Mouse (Mus musculus) brown adipose tissue, adult 24 weeks (tissue): ENCODE measurements around the gene Chrna3. TPM values are rescaled to one million over a fixed set of nuclear protein-coding genes. Genes with fewer than 3 reads are reported as not detected.

Experiments used
- H3K27ac ChIP-seq: fragments of 200-500 bp; replicated peaks from 2 replicates; pipeline ENCODE4 v1.5.1; 2012; ENCODE audit warnings: low read depth, mild to moderate bottlenecking, low read length
- H3K4me1 ChIP-seq: fragments of 200-500 bp; 2 replicates; pipeline ENCODE4 v1.6.1; 2012; ENCODE audit warnings: low read length, mixed read lengths; ENCODE audit not compliant: control insufficient read depth, insufficient read depth, insufficient read length
- H3K4me3 ChIP-seq: fragments of 200-500 bp; 2 replicates; pipeline ENCODE4 v1.5.1; 2012; ENCODE audit warnings: low read depth, mild to moderate bottlenecking, low read length, moderate library complexity; ENCODE audit not compliant: insufficient read depth
- polyA plus RNA-seq: library from polyadenylated mRNA; stranded (reverse); fragments of >200 nt; gene quantifications from 2 replicates; pipeline ENCODE4 v1.2.4, GENCODE M21; 2012; ENCODE audit not compliant: missing spikeins, insufficient read depth, insufficient read length

Chrna3 gene
- polyA plus RNA-seq, 1 experiment, result not detected

DNA sequence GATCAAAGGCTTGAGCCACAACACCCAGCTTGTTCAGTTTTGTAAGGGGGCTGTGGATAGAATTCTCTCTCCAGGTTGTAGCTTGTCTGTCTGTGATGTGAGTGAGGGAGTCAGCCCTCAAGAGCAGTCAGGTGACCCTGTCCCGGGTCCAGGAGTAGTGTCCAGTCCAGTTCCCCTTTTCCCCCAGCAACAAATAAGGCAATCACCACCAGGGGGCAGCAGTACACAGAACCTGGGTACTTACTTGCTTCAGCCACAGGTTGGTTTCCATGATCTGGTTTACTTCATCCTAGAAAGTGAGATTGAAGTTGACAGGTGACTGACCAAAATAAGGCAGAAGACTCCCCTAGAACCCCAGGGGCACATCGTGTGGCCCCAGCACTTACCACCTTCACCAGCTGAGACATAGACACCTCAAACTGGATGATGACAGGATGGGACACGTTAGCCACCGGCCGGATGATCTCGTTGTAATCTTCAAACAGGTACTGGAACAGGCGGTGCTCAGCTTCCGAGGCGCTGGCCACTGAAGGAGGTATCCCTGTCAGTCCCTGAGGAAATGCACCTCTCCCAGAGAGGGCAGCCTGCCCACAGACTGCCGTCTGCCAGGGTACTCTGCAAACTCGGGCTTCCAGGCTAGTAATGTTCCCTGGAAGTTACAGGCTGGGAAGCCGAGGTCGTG, 2.3 kb downstream of the Chrna3 start:
- Histone ChIP-seq H3K4me3 (no peak overlapping the region), H3K4me1 (no peaks in the 10 kb centered on the region), H3K27ac (no peak overlapping the region)

DNA sequence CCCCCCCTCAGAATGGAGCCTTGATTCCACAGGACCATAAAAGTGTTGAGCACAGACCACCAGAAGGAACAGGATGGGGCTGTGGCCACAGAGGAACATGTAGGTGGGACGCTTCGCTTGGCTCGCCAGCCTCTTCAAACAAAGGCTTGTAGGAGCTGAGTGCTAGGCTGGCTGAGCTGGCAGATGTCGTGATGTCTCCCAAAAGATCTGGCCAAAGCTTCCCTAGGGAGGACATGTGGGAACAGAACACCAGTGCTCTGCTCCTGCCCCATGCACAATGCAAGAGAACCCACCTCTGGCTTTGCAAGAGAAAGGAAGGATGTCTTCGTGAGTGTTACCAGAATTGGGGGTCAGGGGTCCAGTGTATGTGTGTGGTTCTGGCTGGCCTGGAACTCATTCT, 3.0 kb downstream of the Chrna3 start:
- no peaks in the 10 kb centered on the region for H3K4me1 ChIP-seq
- H3K27ac ChIP-seq, result no peak overlapping the region
- no peak overlapping the region for H3K4me3 ChIP-seq

DNA sequence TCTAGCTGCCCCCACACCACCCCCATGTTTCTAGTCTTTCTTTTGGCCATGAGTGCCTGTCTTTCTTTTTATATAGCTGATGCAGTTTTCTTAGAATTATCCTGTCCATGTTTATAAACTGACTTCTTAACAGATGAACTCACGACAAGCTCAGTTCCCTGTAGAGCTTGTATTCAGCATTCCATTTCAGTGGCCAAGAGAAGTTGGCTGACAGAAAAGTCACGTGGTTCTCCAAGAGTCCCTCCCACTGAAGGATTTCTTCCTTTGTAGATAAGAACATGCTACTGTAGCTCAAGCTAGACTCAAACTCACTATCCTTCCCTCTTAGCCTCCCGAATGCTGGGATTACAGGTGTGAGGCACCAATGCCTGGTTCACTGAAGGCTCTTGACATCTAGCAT, 9.4 kb downstream of the Chrna3 start:
- H3K4me3 ChIP-seq, result no peak overlapping the region
- H3K27ac ChIP-seq, result no peak overlapping the region
- H3K4me1 ChIP-seq, result no peaks in the 10 kb centered on the region

DNA sequence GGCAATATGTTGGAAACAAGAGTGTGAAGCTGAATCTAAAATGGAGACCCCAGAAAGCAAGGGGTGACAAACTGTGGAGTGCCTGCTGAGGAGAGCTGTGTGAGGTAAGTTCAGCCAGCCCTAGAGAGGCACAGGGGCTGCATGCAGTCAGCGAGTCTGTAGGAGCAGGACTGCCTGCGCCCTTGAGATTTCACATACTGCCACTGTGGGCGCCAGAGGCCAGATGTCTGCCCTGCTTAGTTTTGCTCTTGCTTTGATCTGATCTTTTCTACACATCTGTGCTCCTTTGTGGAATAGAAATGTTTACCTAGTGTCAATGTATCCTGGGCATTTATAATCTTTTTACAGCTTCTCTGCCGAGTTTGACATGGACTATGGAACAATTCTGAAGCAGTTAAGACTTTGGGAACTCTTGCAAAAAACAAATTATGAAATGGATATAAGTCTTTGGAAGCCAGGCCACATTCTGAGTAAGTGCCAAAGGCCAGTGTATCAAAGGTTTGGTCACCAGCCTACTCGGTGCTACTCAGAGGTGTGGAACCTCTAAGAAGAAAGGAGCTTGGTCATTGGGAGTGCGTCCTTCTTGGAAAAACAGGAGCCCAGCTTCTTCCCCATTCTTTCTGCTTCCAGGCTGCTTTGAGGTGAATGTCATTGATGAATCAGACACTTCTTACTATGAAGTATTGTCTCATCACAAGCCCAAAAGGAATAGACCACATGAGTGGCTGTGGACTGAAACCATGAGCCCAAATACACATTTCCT, 15.6 kb downstream of the Chrna3 start:
- 0 out of 2 replicates have a peak overlapping the region, but pooled peaks have one; percentile 0 for H3K27ac ChIP-seq
- H3K4me1 ChIP-seq, result peaks cover 4% of the 10 kb centered on the region; the same call in 1 of the 2 replicates
- H3K4me3 ChIP-seq, result no peak overlapping the region

DNA sequence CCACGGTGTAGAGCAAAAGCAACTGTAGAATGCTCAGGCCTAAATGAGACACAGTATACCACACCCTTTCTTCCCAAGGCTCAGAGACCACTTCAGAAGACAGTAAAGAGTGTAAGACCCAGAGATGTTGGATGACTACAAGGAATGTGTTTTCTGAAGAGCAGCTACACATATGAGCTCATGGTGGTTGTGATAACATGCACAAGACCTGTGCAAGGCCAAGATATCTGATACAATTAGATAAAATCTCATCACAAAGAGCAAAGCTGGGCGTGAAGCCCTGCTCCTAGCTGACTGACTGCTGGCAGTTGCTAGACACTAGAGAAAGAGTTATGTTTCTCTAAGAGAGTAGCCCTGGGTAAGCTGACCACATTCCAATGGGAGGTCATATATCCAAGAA, 16.7 kb downstream of the Chrna3 start:
- peaks cover 4% of the 10 kb centered on the region; the same call in 1 of the 2 replicates for H3K4me1 ChIP-seq
- no peak overlapping the region for H3K4me3 ChIP-seq
- H3K27ac ChIP-seq, result no peak overlapping the region

DNA sequence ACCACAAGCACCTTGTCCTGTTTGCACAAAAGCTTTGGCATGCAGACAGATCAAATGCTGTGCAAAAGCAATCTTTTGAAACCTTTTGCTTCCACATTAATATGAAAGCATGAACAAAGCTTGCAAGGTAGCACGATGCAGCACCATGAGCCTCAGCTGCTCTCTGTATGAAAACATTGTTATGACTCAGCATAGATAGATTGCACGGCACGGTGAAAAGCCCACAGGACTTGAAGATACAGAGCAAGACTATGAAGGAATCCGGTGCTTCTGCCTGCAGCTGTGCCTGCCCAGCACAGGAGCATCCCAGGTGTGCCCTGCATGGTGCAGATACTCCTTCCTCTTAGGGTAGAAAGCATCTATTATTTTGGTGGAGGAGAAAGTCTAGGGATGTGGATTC, 22.8 kb downstream of the Chrna3 start:
- Histone ChIP-seq H3K4me3 (no peak overlapping the region), H3K27ac (no peak overlapping the region), H3K4me1 (no peaks in the 10 kb centered on the region)

DNA sequence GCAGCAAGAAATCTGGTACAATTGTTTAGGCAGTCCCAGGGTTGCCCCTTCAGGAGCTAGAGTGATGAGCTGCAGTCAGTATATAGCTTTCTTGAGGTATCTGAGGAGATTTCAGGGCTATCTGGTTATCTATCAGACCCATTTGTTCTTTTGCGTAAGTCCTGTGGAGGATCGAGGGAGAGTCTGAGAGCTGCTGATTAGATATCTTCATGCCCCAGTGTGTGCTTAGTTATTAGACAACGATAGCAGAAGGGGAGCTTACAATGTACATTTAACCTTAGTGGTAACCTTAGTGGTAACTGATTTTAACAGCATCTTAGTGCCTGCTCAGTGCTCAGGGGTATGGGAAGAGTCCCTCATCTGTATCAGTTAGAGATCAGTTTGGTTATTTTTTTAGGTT, 30.7 kb downstream of the Chrna3 start:
- no peak overlapping the region for H3K27ac ChIP-seq
- H3K4me3 ChIP-seq, result no peak overlapping the region
- H3K4me1 ChIP-seq, result no peaks in the 10 kb centered on the region

DNA sequence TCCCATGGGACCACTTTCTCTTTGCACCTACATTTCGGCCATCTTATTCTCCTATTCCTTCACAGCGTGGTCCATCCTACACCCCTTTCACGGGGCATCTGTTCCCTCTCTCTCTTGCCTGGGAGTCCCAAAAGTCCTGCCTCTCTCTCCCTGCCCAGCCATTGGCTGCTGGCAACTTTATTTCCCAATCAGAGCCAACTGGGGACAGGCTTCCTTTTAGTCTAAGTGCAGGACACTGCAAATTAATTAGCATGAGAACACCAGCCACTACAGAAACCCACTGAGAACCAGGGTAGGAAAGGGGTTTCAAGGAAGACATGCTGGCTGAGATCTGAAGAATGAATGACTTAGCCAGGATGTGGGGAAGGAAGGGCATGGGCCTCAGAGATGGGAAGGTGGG, 32.0 kb downstream of the Chrna3 start:
- H3K4me1 ChIP-seq, result no peaks in the 10 kb centered on the region
- H3K27ac ChIP-seq, result no peak overlapping the region
- no peak overlapping the region for H3K4me3 ChIP-seq

DNA sequence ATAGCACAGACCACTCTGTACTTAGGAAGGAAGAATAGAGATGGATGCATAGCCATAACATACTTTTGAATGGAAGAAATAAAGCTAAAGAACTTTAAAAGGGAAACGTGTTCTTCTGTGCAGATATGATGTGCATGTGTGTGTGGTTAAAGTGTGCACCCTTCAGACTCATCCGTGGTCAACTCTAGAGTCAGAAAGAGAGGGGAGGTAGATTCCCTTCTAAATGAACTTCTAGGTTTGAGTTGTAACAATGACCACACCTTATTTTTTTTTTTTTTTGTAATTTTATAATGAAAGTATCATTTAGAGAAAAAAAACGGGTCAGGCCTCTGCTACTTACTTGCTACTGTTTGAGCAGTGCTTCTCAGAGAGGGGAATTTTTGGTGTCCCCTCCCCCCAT, 36.0 kb downstream of the Chrna3 start:
- H3K4me1 ChIP-seq, result no peaks in the 10 kb centered on the region
- no peak overlapping the region for H3K27ac ChIP-seq
- H3K4me3 ChIP-seq, result no peak overlapping the region

DNA sequence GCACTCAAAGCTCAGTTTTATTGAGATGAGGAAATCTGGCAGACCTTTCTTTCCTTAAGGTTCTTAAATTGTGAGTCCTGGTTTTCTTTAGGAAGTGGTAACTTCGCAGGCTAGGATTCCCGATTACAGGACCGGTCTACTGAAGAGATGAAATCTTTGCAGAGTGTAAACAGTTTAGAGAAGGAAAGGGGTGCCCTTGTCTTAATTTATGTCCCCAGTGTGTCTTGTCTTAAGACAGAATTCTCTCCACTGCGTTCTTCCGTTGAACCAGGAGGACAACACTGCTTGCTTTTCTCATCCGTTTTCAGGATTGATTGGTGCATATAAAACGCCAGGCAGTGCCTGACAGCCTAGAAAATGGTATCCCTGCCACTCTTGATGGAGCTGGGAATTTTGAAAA, 44.0 kb downstream of the Chrna3 start:
- no peaks in the 10 kb centered on the region for H3K4me1 ChIP-seq
- H3K27ac ChIP-seq, result no peak overlapping the region
- H3K4me3 ChIP-seq, result no peak overlapping the region

DNA sequence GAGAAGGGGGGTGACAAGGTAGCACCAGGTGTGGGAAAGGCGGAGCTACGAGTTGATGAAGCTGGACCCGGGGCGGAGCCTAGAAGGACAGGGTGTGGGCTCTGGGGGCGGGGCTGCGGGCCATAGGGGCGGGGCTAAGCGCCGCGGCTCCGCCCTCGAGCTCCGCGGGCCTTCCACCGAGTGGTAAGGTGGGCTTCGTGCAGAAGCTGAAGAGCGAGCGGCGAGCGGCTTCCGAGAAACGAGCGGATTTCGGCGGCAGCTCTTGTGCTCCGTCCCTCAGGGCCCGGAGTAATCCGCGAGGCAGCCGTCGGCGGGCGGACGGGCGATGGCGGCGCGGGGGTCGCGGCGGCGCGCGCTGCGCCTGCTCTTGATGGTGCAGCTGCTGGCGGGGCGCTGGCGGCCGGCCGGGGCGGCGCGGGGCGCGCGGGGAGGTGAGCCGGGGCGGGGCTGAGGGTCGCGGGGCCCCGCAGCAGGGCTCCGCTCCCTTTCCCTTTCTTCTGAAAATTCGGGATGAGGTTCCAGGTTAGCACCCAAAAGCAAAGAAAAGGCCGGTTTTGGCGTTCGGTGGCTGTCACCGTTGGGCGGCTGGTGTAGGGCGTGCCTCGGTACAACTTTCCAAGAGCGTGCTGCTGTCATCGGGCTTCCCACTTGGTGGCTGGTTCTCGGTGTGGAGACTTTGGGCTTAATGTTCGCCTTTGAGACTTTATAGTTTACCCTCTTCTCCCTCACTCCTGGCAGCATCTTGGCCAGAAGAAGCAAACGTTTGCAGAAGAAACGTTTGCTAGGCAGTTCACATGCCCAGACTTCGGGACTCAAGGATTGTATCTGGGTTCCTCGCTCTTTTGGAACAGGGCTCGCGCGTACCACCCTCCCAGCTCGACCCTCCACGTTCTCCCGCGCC, 44.8 kb downstream of the Chrna3 start:
- H3K27ac ChIP-seq, result no peak overlapping the region
- H3K4me1 ChIP-seq, result no peaks in the 10 kb centered on the region
- peak overlapping the region; percentile 57 for H3K4me3 ChIP-seq

DNA sequence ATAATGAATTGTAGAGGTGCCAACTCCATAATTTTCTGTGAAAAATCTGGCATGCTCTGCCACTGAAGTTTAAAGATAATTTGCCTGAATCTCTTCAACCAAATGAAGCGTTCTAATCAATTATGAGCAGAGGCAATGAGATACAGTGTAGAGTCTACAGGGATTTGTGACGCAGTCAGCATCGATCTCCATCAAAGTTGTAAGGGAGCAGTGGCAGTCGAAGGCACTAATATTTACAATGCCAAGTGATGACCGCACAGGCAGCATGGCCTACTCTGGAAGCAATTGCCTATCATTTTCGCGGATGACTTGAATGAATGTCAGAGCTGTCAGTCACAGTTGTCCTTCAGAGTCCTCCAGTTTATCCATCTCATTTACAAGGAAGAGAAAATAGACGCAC, 45.7 kb downstream of the Chrna3 start, which contains the start of gene Chrna5:
Gene Chrna5, plus strand, starts transcription at position 207 of the 400 bp plus-strand sequence.
- no peak within 1 kb of the TSS for H3K27ac ChIP-seq
- peak within 1 kb of the TSS; percentile 57 for H3K4me3 ChIP-seq
- H3K4me1 ChIP-seq, result no peaks in the 10 kb centered on the region

DNA sequence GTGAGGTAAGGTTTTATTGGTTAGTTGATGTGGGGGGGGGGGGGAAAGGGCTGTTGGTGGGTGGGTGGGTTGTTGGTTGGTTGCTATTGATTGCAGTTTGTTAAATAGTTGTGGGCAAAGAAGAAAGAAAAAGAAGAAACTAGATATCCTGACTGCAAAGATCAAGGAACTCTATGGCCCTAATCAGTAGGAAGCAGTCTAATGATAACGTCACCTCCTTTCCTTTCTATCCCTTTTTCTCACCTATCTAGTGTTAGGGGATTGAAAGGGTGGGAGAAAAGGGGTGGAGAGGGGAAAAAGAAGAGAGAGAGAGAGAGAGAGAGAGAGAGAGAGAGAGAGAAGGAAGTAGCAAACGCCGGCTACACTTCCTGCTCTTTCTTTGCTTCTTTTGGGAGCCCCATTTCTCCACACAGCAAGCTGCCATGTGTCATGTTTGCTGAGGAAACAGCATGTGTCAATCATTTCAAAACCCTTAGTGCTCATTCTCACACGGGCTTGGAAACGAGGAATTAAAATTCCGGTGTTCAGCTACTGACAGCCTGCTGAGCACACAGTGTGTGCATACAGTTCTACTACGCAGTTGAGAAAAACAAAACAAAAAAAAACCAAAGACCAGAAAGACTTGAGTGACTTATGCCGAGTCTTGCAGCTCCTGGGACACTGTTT, 56.3 kb downstream of the Chrna3 start:
- Histone ChIP-seq H3K27ac (no peak overlapping the region), H3K4me1 (no peaks in the 10 kb centered on the region), H3K4me3 (no peak overlapping the region)

DNA sequence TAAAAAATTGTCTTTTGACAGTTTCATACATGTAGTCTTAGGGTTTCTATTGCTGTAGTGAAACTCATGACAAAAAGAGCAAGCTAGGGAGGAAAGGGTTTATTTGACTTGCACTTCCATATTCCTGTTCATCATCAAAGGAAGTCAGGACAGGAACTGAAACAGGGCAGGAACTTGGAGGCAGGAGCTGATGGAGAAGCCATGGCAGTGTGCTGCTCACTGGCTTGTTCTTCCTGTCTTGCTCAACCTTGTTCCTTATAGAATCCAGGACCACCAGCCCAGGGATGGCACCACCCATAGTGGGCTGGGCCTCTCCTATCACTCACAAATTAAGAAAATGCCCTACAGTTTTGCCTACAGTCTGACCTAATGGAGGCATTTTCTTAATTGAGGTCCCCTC, 62.7 kb downstream of the Chrna3 start:
- no peaks in the 10 kb centered on the region for H3K4me1 ChIP-seq
- H3K27ac ChIP-seq, result no peak overlapping the region
- no peak overlapping the region for H3K4me3 ChIP-seq

DNA sequence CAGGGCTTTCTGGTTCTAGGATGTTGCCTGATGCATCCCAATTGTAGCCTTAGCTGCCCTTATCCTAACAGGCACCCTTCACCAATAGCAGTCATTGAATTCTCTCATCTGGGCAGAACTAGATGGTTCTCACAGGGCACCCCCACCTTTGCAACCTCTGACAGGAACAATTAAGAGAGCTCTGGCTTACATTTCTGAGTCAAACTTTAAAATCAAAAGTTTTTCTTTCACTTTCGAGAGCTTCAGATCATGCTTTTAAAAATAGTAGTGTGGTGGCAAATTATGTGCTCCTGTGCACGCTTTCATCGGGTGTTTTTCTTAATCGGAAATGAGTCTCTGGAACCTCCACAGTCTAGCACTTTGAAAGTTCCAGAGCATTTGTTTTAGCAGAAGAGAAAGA, 65.3 kb downstream of the Chrna3 start:
- H3K27ac ChIP-seq, result no peak overlapping the region
- no peaks in the 10 kb centered on the region for H3K4me1 ChIP-seq
- no peak overlapping the region for H3K4me3 ChIP-seq
